Mouse (Mus musculus) liver, adult 2 months (tissue): ENCODE measurements around the gene Pknox2.

ENCODE experiments used
- CTCF ChIP-seq: fragments of 200-500 bp; IDR thresholded peaks from 2 replicates; pipeline ENCODE4 v1.5.1; 2011; ENCODE audit warnings: low read depth, low read length, control low read depth
- POLR2A ChIP-seq: fragments of 200-500 bp; IDR thresholded peaks from 2 replicates; pipeline ENCODE4 v1.6.1; 2011; ENCODE audit warnings: low read length, control low read depth; ENCODE audit not compliant: insufficient read depth; ENCODE audit errors: extremely low read depth

DNA sequence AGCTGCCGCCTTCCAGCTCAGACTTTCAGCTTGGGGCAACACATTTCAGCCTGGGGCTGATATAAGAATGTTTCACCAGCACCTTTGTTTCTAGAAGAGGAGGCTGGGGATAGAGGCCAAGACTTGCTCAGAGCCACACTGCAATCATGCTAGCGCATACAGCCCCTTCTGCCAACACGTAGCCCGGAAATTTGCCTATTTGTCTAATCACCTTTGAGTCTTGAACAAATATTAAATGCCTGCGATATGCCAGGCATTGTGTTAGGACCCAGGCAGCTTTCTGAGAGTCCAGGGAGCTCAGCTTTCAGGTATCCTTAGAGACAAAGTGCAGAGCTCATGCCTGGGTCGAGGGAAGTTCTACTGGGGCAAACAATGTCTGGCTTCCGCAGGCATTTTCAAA lies 130.0 kb downstream of the Pknox2 start:
- TF ChIP-seq CTCF: no peak
- no peak for TF ChIP-seq POLR2A
